Mouse (Mus musculus) limb, embryonic 14.5 days (tissue): ENCODE data around the gene Kcnip1. TPM values are rescaled to one million over a fixed set of nuclear protein-coding genes. Genes with fewer than 3 reads are reported as not detected.
A peak's percentile ranks its signal among the peaks of the same experiment; 100 is the strongest.

ENCODE experiments used
- ATAC-seq: fragments of 200-750 bp; cut with Nextera tagmentation; 2 replicates; pipeline ENCODE4 v1.8.0; 2017; ENCODE audit warnings: low read depth, moderate number of reproducible peaks, moderate TSS enrichment; ENCODE audit not compliant: low FRiP score
- DNase-seq: peaks from one replicate; pipeline ENCODE4 v3.0.0-alpha.2; 2015; ENCODE audit warnings: low spot score
- H3K27ac ChIP-seq: fragments of 300-500 bp; sonication (generic); replicated peaks from 2 replicates; pipeline ENCODE4 v1.5.1; 2014; ENCODE audit warnings: low read depth, mild to moderate bottlenecking, low read length, moderate library complexity, mixed read lengths
- H3K27me3 ChIP-seq: fragments of 300-500 bp; sonication (generic); 2 replicates; pipeline ENCODE4 v1.6.1; 2014; ENCODE audit warnings: low read length, mixed read lengths; ENCODE audit not compliant: control insufficient read depth, insufficient read depth
- H3K36me3 ChIP-seq: fragments of 300-500 bp; sonication (generic); 2 replicates; pipeline ENCODE4 v1.6.1; 2014; ENCODE audit warnings: mild to moderate bottlenecking, low read length, moderate library complexity, mixed read lengths; ENCODE audit not compliant: control insufficient read depth, insufficient read depth
- H3K4me1 ChIP-seq: fragments of 300-500 bp; sonication (generic); 2 replicates; pipeline ENCODE4 v1.6.1; 2014; ENCODE audit warnings: antibody characterized with exemption, low read length, mixed read lengths; ENCODE audit not compliant: control insufficient read depth, insufficient read depth
- H3K4me2 ChIP-seq: fragments of 300-500 bp; sonication (generic); replicated peaks from 2 replicates; pipeline ENCODE4 v1.6.1; 2014; ENCODE audit warnings: low read depth, mild to moderate bottlenecking, low read length, moderate library complexity; ENCODE audit not compliant: severe bottlenecking
- H3K4me3 ChIP-seq: fragments of 300-500 bp; sonication (generic); replicated peaks from 2 replicates; pipeline ENCODE4 v1.5.1; 2014; ENCODE audit warnings: low read length
- H3K9ac ChIP-seq: fragments of 300-500 bp; sonication (generic); 2 replicates; pipeline ENCODE4 v1.6.1; 2014; ENCODE audit warnings: mild to moderate bottlenecking, low read depth, low read length, moderate library complexity; ENCODE audit not compliant: severe bottlenecking
- H3K9me3 ChIP-seq: fragments of 300-500 bp; sonication (generic); 2 replicates; pipeline ENCODE4 v1.6.1; 2016; ENCODE audit warnings: low read length; ENCODE audit not compliant: control insufficient read depth
- POLR2A ChIP-seq: fragments of 200-500 bp; IDR thresholded peaks from 2 replicates; pipeline ENCODE4 v1.8.0; 2012; ENCODE audit warnings: inconsistent platforms, mild to moderate bottlenecking, moderate library complexity, borderline replicate concordance; ENCODE audit not compliant: insufficient read depth, insufficient read length; ENCODE audit errors: extremely low read depth
- WGBS: fragments of 180-500 bp; shearing (Covaris S2); extraction: QIAGEN DNeasy Blood & Tissue Kit; methylation state at CpG from one replicate; pipeline ENCODE4 v1.1.7; 2014; 5-methylcytosine and 5-hydroxymethylcytosine counted together
- polyA plus RNA-seq, 2 experiments: library from polyadenylated mRNA; depleted of rRNA in 1 of 2; stranded (reverse) in 1 of 2; unstranded in 1 of 2; fragments of >200 nt; fragmentation: Nextera tagmentation in 1 of 2; extraction: Ambion mirVana in 1 of 2; gene quantifications; 2 replicates each; pipeline versions ENCODE4 v1.2.1 to v1.2.3; 2012 to 2014

Gene Kcnip1
- polyA plus RNA-seq, 2 experiments, result 3.4 to 5.0 TPM

DNA sequence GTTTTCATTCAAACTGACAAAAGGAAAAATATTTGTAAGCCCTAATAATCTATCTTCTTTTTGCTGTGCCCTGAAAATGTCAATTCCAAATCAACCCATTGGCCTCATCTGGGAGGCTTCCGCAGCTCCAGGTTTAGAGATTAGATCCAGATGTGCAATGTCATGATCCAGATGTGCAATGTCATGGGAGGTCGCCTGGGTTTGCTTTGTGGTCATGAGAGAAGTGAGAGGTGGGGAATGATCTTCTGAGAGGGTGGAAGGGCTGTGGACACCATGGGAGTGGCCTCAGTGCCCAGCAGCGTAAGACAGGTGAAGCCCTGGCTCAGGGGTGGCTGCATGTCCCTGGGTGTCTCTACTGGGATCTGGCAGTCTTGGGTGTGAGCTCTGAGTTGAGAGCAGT is 69.9 kb downstream of the Kcnip1 start:
- no peak overlapping the region for H3K9ac ChIP-seq
- WGBS, result 24% methylated on average over 3 of the region's 3 CpGs
- ATAC-seq (no peak; the same call in 1 of the 2 replicates), DNase-seq (no peak)
- H3K27me3 ChIP-seq, result no peaks in the 10 kb centered on the region
- H3K4me2 ChIP-seq, result no peak overlapping the region
- no peak for TF ChIP-seq POLR2A
- no peaks in the 10 kb centered on the region for H3K36me3 ChIP-seq
- H3K9me3 ChIP-seq, result no peaks in the 10 kb centered on the region
- H3K4me1 ChIP-seq, result peaks cover 10% of the 10 kb centered on the region; the same call in 1 of the 2 replicates
- H3K27ac ChIP-seq, result no peak overlapping the region
- H3K4me3 ChIP-seq, result no peak overlapping the region

DNA sequence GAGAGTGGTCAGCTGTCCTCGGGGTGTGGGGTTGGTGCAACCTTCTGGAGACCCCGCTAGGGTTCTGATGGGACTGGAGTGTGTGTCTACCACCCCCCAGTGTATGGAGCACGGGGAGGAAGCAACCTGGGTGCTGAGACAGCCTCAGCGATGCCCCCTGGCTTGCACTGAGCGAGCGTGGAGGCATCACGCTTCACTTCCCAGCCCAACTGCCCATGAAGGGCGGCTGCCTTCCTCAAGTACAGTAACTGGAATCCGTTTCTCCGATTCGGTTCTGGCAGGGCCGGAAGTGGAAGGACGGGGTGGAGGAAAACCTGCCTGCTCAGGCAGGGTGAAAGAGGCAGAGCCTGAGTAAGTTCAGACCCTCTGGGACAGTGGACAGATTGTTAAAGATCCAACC is 71.5 kb downstream of the Kcnip1 start:
- Histone ChIP-seq H3K27me3 (no peaks in the 10 kb centered on the region), H3K9me3 (no peaks in the 10 kb centered on the region), H3K4me3 (no peak overlapping the region), H3K4me2 (no peak overlapping the region), H3K36me3 (no peaks in the 10 kb centered on the region), H3K4me1 (peaks cover 10% of the 10 kb centered on the region), H3K27ac (no peak overlapping the region), H3K9ac (no peak overlapping the region)
- no peak for TF ChIP-seq POLR2A
- ATAC-seq (no peak), DNase-seq (no peak)
- 71% methylated on average over 13 of the region's 13 CpGs for WGBS

DNA sequence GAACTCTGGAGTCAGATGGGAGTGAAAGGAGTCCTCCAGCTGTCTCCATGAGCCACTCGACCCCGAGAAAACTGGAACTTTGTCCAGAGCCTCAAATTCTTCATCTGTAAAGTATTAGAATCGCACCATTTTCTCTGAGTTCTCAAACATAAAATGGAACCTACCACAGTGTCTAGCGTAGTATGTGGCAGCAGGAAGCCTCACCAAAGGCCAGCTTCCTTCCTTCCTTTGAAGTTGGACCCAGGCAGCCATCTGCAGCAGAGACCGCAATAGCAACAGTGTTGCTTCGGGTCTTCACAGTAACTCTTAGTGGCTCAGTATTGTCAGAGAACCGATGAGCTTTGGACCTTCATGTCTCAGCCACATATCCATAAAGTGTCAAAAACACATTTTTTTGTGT is 73.1 kb downstream of the Kcnip1 start:
- 74% methylated on average over 7 of the region's 7 CpGs for WGBS
- Histone ChIP-seq H3K27me3 (no peaks in the 10 kb centered on the region), H3K9me3 (no peaks in the 10 kb centered on the region), H3K4me2 (no peak overlapping the region), H3K4me3 (no peak overlapping the region), H3K36me3 (no peaks in the 10 kb centered on the region), H3K27ac (no peak overlapping the region), H3K4me1 (peaks cover 5% of the 10 kb centered on the region; the same call in 1 of the 2 replicates), H3K9ac (no peak overlapping the region)
- DNase-seq, result no peak
- ATAC-seq, result no peak
- no peak for TF ChIP-seq POLR2A

DNA sequence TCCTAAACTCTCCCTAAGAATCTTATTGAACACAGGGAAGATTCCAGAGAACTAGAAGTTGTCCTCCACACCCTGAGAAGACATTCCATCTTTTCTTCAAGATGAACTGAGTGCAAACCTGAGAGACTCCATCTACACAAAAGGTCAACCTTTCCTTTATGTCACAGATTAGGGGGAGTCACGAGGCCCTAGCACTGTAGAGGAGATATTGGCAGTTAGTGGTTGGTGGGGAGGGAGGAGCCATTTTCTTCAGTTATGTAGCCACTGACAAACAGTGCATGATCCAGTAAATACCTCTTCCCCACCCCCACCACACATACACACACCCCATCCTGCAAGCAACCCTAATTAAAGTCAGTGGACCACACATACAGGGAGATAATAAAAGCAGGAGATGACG is 74.5 kb downstream of the Kcnip1 start:
- no peaks in the 10 kb centered on the region for H3K27me3 ChIP-seq
- peaks cover 5% of the 10 kb centered on the region; the same call in 1 of the 2 replicates for H3K4me1 ChIP-seq
- no peak for TF ChIP-seq POLR2A
- H3K27ac ChIP-seq, result no peak overlapping the region
- WGBS, result 19% methylated on average over 2 of the region's 2 CpGs
- ATAC-seq (no peak), DNase-seq (no peak)
- H3K4me2 ChIP-seq, result no peak overlapping the region
- no peak overlapping the region for H3K4me3 ChIP-seq
- no peaks in the 10 kb centered on the region for H3K9me3 ChIP-seq
- no peak overlapping the region for H3K9ac ChIP-seq
- no peaks in the 10 kb centered on the region for H3K36me3 ChIP-seq

DNA sequence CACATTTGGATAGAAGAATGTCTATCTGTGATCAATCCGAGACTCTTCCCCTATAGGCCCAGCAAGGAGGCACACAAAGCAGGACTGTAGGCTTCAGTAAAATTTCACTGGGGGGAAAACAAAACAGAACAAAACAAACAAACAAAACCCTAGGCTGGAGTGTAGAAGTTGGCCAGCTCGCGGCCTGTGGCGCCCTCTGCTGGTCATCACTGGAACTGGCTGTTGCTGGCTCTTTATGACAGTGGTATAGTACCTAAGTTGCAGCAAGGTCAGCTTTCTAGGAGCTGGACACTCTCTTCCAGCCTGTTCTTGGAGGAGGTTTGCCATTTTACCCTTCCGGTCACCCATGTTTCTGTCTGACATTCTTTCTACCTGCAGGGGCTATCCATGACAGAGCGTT is 75.4 kb downstream of the Kcnip1 start:
- no peak for TF ChIP-seq POLR2A
- 23% methylated on average over 6 of the region's 6 CpGs for WGBS

DNA sequence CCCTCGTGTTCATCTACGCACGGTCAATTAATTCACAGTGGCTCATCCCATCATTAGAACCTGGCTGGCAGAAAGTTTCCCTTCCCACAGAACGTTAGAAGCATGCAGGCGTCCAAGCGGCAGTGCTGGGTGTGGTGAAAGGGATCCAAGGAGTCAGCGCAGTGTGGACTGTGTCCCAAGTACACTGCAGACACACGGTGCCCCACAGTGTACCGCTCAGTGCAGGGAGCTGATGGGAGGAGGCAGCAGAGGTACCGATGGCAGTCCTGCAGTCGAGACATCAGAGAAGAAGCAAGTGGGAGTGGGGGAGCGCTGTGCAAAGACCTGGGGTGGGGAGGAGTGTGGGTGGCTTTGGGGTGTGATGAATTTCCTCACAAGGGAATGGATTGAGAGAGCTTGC is 78.7 kb downstream of the Kcnip1 start:
- Histone ChIP-seq H3K27me3 (no peaks in the 10 kb centered on the region), H3K9ac (no peak overlapping the region), H3K4me1 (peaks cover 16% of the 10 kb centered on the region), H3K27ac (no peak overlapping the region), H3K36me3 (no peaks in the 10 kb centered on the region), H3K4me2 (no peak overlapping the region), H3K9me3 (no peaks in the 10 kb centered on the region), H3K4me3 (no peak overlapping the region)
- no peak for TF ChIP-seq POLR2A
- ATAC-seq (no peak), DNase-seq (no peak)
- 72% methylated on average over 12 of the region's 12 CpGs for WGBS

More for the DNA sequence above, 75.4 kb downstream of the Kcnip1 start:
- Histone ChIP-seq H3K36me3 (no peaks in the 10 kb centered on the region), H3K9me3 (no peaks in the 10 kb centered on the region), H3K27ac (no peak overlapping the region), H3K9ac (no peak overlapping the region), H3K4me2 (no peak overlapping the region), H3K4me3 (no peak overlapping the region), H3K4me1 (peaks cover 11% of the 10 kb centered on the region), H3K27me3 (no peaks in the 10 kb centered on the region)
- peak; percentile 62 for DNase-seq
- peak; percentile 67; the same call in 1 of the 2 replicates for ATAC-seq
